Mouse (Mus musculus) kidney, adult 2 months (tissue): ENCODE measurements around the gene Lhb.

Experiments used
- CTCF ChIP-seq: fragments of 200-500 bp; conservative IDR thresholded peaks from 2 replicates; pipeline ENCODE4 v1.5.1; 2011; ENCODE audit warnings: low read depth, mild to moderate bottlenecking, control low read depth, low read length, moderate library complexity, mixed read lengths; ENCODE audit not compliant: insufficient read depth, insufficient read length
- POLR2A ChIP-seq: fragments of 200-500 bp; IDR thresholded peaks from one replicate; pipeline ENCODE4 v1.6.1; 2011; ENCODE audit warnings: low read depth, low read length, control low read depth

- TF ChIP-seq CTCF, result peak; percentile 81
- TF ChIP-seq POLR2A, result peak; percentile 46
Observed at GRCm38 (mm10) chr7:45434203-45435015, 13.8 kb downstream of the Lhb start, which contains the start of gene Gys1.
